Mouse (Mus musculus) liver (tissue): ENCODE results near the gene Mfn2.
"Not testable (repeated sequence)": the region's sequence is repeated elsewhere in the genome, so short reads cannot be mapped to it uniquely, and the experiment has no call there.

Experiments used
- DNase-seq: peaks from one replicate; pipeline ENCODE4 v3.0.0-alpha.2; 2020; ENCODE audit warnings: mixed read lengths

The Mfn2 gene

DNA sequence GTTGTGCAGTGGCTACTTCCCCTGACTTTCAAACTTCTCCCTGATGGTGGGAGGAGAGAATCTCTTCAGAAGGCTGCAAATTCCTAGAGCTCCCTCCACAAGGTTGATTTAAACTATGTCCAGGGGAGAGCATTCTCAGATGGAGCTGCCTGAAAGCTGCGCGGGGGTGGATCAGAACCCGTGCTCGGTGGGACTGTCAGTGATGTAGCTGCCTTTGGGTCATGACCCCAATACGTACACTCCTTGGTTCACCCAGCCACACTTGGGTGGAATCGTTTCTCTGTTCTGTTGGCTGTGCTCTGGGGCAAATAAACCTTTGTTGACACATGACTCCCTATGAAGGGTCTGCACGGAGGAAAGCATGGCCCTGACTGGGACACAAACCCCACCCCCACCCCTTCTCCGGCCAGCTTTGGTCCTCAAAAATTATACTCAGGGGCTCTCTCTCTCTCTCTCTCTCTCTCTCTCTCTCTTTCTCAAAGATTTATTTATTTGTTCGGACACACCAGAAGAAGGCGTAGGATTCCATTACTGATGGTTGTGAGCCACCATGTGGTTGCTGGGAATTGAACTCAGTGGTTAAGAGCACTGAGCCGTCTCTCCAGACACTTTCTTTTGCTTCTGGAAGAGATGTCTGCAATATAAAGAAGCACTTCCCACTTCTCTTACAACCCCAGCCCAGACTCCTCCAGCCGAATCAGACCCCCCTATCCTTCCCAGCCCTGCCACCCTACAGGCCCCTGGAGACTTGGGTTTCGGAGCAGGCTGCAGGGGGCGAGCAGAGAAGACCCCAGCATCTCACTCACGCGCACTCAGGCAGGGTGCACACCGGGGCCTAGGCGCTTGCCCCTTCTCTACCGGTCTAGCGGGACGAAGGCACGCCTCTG, 36.7 kb downstream of the Mfn2 start:
- DNase-seq, result no peak

DNA sequence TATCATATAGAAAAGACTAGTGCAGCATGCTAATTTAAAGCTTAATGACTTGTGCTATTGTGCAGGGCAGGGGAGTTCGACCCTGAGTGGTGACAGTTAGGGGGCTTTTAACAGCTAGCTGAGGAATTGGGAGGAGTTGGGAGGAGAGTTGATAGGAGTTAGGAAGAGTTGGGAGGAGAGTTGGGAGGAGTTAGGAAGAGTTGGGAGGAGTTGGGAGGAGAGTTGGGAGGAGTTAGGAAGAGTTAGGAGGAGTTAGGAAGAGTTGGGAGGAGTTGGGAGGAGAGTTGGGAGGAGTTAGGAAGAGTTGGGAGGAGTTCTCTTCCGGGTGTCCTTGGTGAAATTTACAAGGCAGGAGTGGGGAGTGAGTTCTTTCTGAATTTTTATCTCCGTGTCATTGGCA, 37.7 kb downstream of the Mfn2 start:
- not testable (repeated sequence) for DNase-seq

- DNase-seq, result no peak
These were observed 38.4 kb downstream of the Mfn2 start for GRCm38 (mm10) chr4:147866056-147866455.

DNA sequence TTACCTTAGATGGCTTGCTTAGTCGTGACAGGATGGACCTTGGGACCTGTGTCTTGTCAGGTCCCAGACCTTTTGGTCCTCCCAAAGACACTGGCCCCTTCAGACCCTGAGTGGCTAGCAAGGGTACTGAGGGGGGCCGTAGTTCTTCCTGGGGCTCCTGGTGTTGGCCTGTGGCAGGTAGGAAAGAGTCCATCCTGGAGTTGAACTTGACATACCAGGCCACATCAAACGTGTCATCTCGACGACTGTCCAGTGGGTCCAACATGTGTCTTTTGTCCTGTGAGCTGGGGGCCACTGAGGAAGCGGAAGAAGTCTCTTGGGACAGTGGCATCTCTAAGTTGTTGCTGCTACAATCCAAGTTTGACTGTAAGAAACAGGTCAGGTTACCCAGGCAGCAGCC, 38.9 kb downstream of the Mfn2 start:
- DNase-seq, result no peak

- DNase-seq, result no peak
These were observed 42.5 kb downstream of the Mfn2 start for GRCm38 (mm10) chr4:147862051-147862450.

- DNase-seq, result no peak
These were observed 53.7 kb downstream of the Mfn2 start for GRCm38 (mm10) chr4:147850776-147851175.

DNA sequence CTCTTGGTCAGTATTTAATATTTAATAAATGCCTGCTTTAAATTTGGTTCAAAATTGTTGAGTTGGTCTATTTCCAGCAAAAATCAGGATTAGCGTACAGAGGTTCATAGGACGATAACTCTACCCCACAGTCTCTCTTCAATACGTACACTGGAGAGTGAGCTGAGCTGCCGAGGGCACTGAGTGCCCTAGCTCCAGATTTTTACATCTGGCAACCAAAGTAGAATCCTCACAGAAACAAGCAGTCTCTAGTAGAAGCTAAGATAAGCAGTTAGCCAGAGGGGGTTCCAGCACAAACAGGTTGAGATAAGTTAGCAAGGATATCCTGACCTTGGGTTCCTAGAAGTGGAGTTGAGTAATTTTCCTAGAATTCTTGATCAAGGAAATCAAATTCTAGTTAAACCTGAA, 55.9 kb downstream of the Mfn2 start:
- no peak for DNase-seq

DNA sequence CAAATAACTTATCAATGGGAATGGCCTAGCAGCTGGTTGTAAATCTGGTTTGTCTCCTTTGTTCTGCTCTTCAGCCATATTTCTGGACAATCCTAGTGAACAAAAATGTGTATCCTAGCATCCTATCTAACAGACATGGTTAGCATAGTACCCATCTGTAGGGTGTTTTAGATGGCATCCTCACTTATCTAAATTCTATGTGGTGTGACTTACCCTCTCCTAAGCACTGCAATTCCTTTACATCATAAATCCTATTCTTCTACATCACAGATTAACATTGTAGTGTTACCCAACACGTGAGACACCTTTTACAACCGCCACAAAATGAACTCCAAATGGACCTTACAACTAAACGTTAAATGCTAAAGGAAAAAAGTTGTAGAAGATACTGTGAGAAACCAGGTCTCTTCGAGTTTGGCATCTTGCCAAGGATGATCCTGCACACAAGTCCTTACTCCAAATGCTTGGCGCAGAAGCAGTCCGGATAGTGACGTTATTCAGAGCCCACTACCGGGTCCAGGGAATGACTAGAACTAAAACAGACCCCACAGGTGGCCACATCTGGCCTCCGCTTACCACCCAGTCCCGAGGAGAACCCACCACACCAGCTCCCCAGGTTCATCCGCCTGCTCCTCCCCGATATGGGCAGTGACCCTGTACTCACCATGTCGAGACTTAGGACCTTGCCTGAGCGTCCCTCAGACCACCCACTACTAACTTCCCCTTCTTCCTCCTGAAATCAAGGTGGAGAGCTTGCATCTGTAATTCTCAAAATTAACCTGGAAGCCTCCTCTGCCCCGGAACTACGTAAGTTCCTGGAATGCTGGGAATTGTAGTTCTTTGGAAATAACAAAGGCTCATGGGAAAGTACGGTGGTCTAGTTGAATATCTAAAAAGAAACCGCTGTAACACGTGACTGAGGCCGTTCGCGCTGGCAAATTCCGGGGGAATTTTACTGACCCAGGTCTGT, 56.6 kb downstream of the Mfn2 start, which contains the start of gene Zfp933:
Zfp933 (minus strand) TSS at position 753 of the 970 bp plus-strand sequence.
- peak; percentile 47 for DNase-seq

- no peak for DNase-seq
These were observed 61.6 kb downstream of the Mfn2 start for GRCm38 (mm10) chr4:147842871-147843270.

DNA sequence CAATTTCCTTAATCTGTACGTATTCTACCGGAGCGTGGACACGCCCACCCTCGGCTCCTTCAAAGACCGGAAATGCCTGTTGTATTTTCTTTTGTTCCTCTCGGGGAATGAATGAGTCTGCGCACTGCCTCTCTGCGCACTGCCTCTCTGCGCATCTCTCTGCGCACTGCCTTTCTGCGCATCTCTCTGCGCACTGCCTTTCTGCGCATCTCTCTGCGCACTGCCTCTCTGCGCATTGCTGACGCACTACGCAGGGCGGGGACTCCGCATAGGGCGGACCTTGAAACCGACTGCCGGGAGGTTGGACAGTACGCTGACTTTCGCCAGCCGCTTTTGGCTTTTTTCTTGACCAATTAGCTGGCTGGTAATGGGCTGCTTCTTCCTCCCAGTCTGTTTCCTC, 65.2 kb downstream of the Mfn2 start:
- DNase-seq, result not testable (repeated sequence)

GRCm38 (mm10) chr4:147824389-147824788, 80.1 kb downstream of the Mfn2 start:
- DNase-seq, result no peak
